Mouse (Mus musculus) ES-Bruce4 (cell line): ENCODE data around the gene Dync1li2.

ENCODE experiments used
- CTCF ChIP-seq: IDR thresholded peaks from one replicate; pipeline ENCODE4 v1.8.1; 2011; ENCODE audit warnings: low read depth, low read length
- EP300 ChIP-seq: IDR thresholded peaks from 2 replicates; pipeline ENCODE4 v1.6.1; 2011; ENCODE audit warnings: low read depth, low read length; ENCODE audit not compliant: insufficient read depth
- POLR2A ChIP-seq: IDR thresholded peaks from one replicate; pipeline ENCODE4 v1.8.1; 2011; ENCODE audit warnings: low read length; ENCODE audit not compliant: insufficient read depth

DNA sequence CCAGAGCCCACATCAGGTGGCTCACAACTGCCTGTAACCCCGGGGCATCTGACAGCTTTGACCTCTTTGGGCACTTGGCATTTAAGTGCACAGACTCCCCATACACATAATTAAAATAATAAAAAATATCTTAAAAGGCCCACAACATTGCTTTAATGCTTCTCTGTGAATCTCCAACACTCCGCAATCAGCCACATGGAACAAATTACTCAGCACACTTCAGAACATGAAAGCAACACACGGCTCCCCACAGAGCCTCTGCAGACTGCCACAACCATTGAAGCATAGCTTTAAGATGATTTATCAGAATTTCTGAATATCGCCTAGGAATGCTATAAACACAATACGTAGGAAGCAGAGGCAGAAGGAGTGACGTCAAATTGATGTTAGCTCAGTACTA lies 26.8 kb downstream of the Dync1li2 start:
- TF ChIP-seq POLR2A (no peak), CTCF (no peak), EP300 (no peak)
